Mouse (Mus musculus) neural tube, embryonic 14.5 days (tissue): ENCODE measurements around the gene Ubr4. TPM values are rescaled to one million over a fixed set of nuclear protein-coding genes. Genes with fewer than 3 reads are reported as not detected.
A peak's percentile ranks its signal among the peaks of the same experiment; 100 is the strongest.
"Not testable (repeated sequence)": the region's sequence is repeated elsewhere in the genome, so short reads cannot be mapped to it uniquely, and the experiment has no call there.

ENCODE experiments used
- ATAC-seq: fragments of 200-750 bp; cut with Nextera tagmentation; 2 replicates; pipeline ENCODE4 v1.8.0; 2017; ENCODE audit warnings: low read depth, mild to moderate bottlenecking, moderate TSS enrichment, moderate library complexity
- H3K27ac ChIP-seq: fragments of 300-500 bp; sonication (generic); 2 replicates; pipeline ENCODE4 v1.5.1; 2014; ENCODE audit warnings: low read depth, mild to moderate bottlenecking, control low read depth, low read length, moderate library complexity, mixed read lengths
- H3K27me3 ChIP-seq: fragments of 300-500 bp; sonication (generic); 2 replicates; pipeline ENCODE4 v1.6.1; 2014; ENCODE audit warnings: low read length; ENCODE audit not compliant: control insufficient read depth, insufficient read depth
- H3K36me3 ChIP-seq: fragments of 300-500 bp; sonication (generic); 2 replicates; pipeline ENCODE4 v1.6.1; 2014; ENCODE audit warnings: low read length, mixed read lengths; ENCODE audit not compliant: control insufficient read depth, insufficient read depth
- H3K4me1 ChIP-seq: fragments of 300-500 bp; sonication (generic); 2 replicates; pipeline ENCODE4 v1.6.1; 2014; ENCODE audit warnings: low read length; ENCODE audit not compliant: control insufficient read depth, insufficient read depth
- H3K4me2 ChIP-seq: fragments of 300-500 bp; sonication (generic); 2 replicates; pipeline ENCODE4 v1.6.1; 2014; ENCODE audit warnings: mild to moderate bottlenecking, low read depth, low read length, control low read depth
- H3K4me3 ChIP-seq: fragments of 300-500 bp; sonication (generic); 2 replicates; pipeline ENCODE4 v1.5.1; 2014; ENCODE audit warnings: low read depth, low read length, control low read depth, mixed read lengths
- H3K9ac ChIP-seq: fragments of 300-500 bp; sonication (generic); replicated peaks from 2 replicates; pipeline ENCODE4 v1.6.1; 2014; ENCODE audit warnings: low read depth, mild to moderate bottlenecking, control low read depth, low read length, mixed read lengths
- H3K9me3 ChIP-seq: fragments of 300-500 bp; sonication (generic); 2 replicates; pipeline ENCODE4 v1.6.1; 2016; ENCODE audit warnings: low read length; ENCODE audit not compliant: control insufficient read depth
- WGBS: fragments of 180-500 bp; shearing (Covaris S2); extraction: QIAGEN DNeasy Blood & Tissue Kit; methylation state at CpG from one replicate; pipeline ENCODE4 v1.1.7; 2014; 5-methylcytosine and 5-hydroxymethylcytosine counted together
- polyA plus RNA-seq: library from polyadenylated mRNA; unstranded; fragments of >200 nt; fragmentation: Nextera tagmentation; extraction: Ambion mirVana; gene quantifications from 2 replicates; pipeline ENCODE4 v1.2.1, GENCODE M21; 2014

The Ubr4 gene
- polyA plus RNA-seq, 1 experiment from 2014 or later: 99.2 TPM

DNA sequence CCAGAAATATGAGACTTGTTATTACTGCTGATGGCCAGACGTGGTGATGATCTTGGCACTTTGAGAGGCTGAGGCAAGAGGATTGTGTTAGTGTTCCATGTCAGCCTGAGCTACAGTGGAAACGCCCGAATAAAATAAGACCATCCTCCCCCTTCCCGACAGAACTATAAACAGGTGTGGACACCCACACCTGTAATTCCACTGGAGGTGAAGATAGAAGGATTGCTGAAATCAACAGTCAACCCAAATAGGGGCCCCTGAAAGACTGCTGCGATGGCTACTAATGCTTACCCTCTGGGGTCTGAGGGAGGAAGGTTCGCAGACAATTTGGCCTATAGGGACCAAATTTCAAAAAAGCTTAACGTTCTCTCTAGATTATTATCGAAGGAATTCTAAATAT lies 27.3 kb downstream of the Ubr4 start:
- H3K9ac ChIP-seq: peak overlapping the region; percentile 57
- H3K36me3 ChIP-seq: peaks cover 20% of the 10 kb centered on the region
- WGBS: 14% methylated on average over 8 of the region's 8 CpGs
- ATAC-seq: no peak
- peak overlapping the region; percentile 90 for H3K4me3 ChIP-seq
- no peaks in the 10 kb centered on the region for H3K27me3 ChIP-seq
- no peaks in the 10 kb centered on the region for H3K9me3 ChIP-seq
- peaks cover 13% of the 10 kb centered on the region; the same call in 1 of the 2 replicates for H3K4me1 ChIP-seq
- H3K27ac ChIP-seq: peak overlapping the region; percentile 62
- H3K4me2 ChIP-seq: peak overlapping the region; percentile 60

DNA sequence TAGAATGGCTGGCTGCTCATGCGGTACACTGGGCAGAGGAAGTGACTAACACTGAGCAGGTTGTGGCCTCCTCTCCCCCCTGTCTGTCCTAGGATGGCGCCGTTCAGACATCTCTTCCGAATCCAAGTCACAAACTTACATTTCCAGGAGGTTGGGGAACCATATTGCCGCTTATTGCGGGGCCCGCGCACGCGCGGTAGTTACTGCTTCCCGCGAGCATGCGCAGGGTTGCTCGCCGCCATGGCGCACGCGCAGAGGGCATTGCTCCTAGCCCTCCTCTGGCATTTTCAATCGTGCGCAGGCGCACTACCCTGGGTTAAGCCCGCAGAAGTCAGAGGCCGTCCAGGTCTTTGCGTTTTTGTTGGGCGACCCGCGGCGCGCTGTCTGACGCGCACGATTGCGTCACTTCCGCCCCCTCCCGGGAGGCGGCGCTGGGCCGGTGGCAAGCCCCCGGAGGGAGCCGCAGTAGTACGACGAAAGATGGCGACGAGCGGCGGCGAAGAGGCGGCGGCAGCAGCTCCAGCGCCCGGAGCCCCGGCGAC lies 27.9 kb downstream of the Ubr4 start:
- Histone ChIP-seq H3K27ac (peak overlapping the region; percentile 74), H3K9me3 (no peaks in the 10 kb centered on the region), H3K4me1 (peaks cover 13% of the 10 kb centered on the region; the same call in 1 of the 2 replicates), H3K4me2 (peak overlapping the region; percentile 60), H3K27me3 (no peaks in the 10 kb centered on the region), H3K9ac (peak overlapping the region; percentile 85), H3K4me3 (peak overlapping the region; percentile 90), H3K36me3 (peaks cover 15% of the 10 kb centered on the region)
- peak; percentile 94 for ATAC-seq
- under 1% methylated on average over 52 of the region's 54 CpGs for WGBS

GRCm38 (mm10) chr4:139380775-139381451 lies 28.5 kb downstream of the Ubr4 start:
- peak overlapping the region; percentile 80 for H3K4me2 ChIP-seq
- no peaks in the 10 kb centered on the region for H3K27me3 ChIP-seq
- ATAC-seq: peak; percentile 48; the same call in 1 of the 2 replicates
- peak overlapping the region; percentile 85 for H3K9ac ChIP-seq
- no peaks in the 10 kb centered on the region for H3K9me3 ChIP-seq
- WGBS: 4% methylated on average over 43 of the region's 44 CpGs
- H3K4me3 ChIP-seq: peak overlapping the region; percentile 90
- peak overlapping the region; percentile 74 for H3K27ac ChIP-seq
- H3K36me3 ChIP-seq: peaks cover 9% of the 10 kb centered on the region; the same call in 1 of the 2 replicates
- H3K4me1 ChIP-seq: peaks cover 13% of the 10 kb centered on the region; the same call in 1 of the 2 replicates

DNA sequence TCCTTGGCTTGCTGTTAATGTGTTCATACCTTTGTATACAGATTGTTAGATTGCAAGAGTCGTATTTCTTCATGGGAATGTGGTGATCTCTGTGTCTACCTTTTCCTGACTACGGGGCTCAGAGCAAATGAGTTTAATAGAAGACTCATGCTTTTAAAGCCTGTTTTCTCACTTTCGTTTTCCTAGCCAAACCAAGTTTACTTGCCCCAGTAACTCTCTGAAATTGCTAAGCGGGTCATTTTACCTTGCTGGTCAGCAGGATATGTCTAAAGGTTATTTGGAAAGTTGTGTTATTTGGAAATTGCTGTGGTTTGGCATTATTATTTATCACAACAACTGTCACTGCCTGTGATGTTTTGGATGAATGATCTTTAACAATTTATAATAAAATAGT lies 29.0 kb downstream of the Ubr4 start:
- no peak overlapping the region for H3K27ac ChIP-seq
- 56% methylated on average over 4 of the region's 4 CpGs for WGBS

DNA sequence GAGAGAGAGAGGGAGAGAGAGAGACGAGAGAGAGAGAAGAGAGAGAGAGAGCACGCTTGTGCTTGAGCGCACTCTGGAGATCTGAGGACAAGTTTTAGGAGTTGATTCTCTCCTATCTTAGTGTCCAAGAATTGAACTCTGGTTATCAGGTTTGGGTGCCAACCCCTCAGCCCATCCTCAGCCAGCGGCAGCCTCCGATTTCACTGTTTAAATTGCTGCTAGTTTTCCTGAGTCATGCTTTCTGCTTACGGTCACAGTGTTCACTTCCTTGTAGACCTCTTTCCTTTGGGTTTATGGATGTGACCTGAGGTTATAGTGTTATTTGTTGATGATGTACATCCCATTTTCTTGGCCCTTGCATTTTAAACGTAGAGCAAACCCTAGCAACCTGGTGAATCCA lies 29.8 kb downstream of the Ubr4 start:
- Histone ChIP-seq H3K4me1 (peaks cover 13% of the 10 kb centered on the region; the same call in 1 of the 2 replicates), H3K9me3 (no peaks in the 10 kb centered on the region), H3K27ac (no peak overlapping the region), H3K9ac (no peak overlapping the region), H3K4me2 (0 out of 2 replicates have a peak overlapping the region, but pooled peaks have one; percentile 15), H3K4me3 (no peak overlapping the region), H3K27me3 (no peaks in the 10 kb centered on the region), H3K36me3 (peaks cover 4% of the 10 kb centered on the region; the same call in 1 of the 2 replicates)
- no peak for ATAC-seq
- WGBS: 87% methylated on average over 7 of the region's 7 CpGs

More for the DNA sequence above, 29.0 kb downstream of the Ubr4 start:
- peak overlapping the region; percentile 90 for H3K4me3 ChIP-seq
- H3K36me3 ChIP-seq: peaks cover 6% of the 10 kb centered on the region; the same call in 1 of the 2 replicates
- H3K4me2 ChIP-seq: peak overlapping the region; percentile 80
- ATAC-seq: no peak
- peaks cover 13% of the 10 kb centered on the region; the same call in 1 of the 2 replicates for H3K4me1 ChIP-seq
- H3K9ac ChIP-seq: peak overlapping the region; percentile 85; the same call in 1 of the 2 replicates
- no peaks in the 10 kb centered on the region for H3K27me3 ChIP-seq
- H3K9me3 ChIP-seq: no peaks in the 10 kb centered on the region

DNA sequence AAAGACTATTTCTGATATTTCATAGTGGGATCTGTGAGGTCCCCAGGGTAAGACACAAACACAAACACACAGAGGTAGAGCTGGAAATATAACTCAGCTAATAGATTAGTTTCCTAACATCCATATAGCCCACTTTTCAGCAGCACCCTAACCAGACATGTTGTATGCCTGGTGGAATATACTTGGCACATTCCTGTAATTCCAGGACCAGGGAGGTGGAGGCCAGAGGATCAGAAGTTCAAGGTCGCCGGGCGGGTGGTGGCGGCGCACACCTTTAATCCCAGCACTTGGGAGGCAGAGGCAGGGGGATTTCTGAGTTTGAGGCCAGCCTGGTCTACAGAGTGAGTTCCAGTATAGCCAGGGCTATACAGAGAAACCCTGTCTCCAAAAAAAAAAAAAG lies 33.4 kb downstream of the Ubr4 start:
- peaks cover 11% of the 10 kb centered on the region; the same call in 1 of the 2 replicates for H3K4me1 ChIP-seq
- WGBS: 92% methylated on average over 5 of the region's 5 CpGs
- H3K4me2 ChIP-seq, H3K4me3 ChIP-seq, H3K9me3 ChIP-seq, H3K27me3 ChIP-seq, ATAC-seq, H3K27ac ChIP-seq, H3K36me3 ChIP-seq, H3K9ac ChIP-seq: not testable (repeated sequence)

GRCm38 (mm10) chr4:139386869-139387319 lies 34.5 kb downstream of the Ubr4 start:
- peaks cover 4% of the 10 kb centered on the region; the same call in 1 of the 2 replicates for H3K4me1 ChIP-seq

GRCm38 (mm10) chr4:139389557-139389956 lies 37.1 kb downstream of the Ubr4 start:
- no peaks in the 10 kb centered on the region for H3K27me3 ChIP-seq
- no peak overlapping the region for H3K4me2 ChIP-seq
- H3K36me3 ChIP-seq: peaks cover 31% of the 10 kb centered on the region
- H3K4me3 ChIP-seq: no peak overlapping the region
- H3K9ac ChIP-seq: no peak overlapping the region
- WGBS: 86% methylated on average over 4 of the region's 4 CpGs
- no peaks in the 10 kb centered on the region for H3K4me1 ChIP-seq
- no peak for ATAC-seq
- no peak overlapping the region for H3K27ac ChIP-seq
- H3K9me3 ChIP-seq: no peaks in the 10 kb centered on the region

More at GRCm38 (mm10) chr4:139386869-139387319, 34.5 kb downstream of the Ubr4 start:
- H3K4me3 ChIP-seq: no peak overlapping the region
- H3K27me3 ChIP-seq: no peaks in the 10 kb centered on the region
- WGBS: 76% methylated on average over 6 of the region's 6 CpGs
- ATAC-seq: no peak
- H3K4me2 ChIP-seq: no peak overlapping the region
- no peak overlapping the region for H3K27ac ChIP-seq
- H3K9ac ChIP-seq: no peak overlapping the region
- peaks cover 13% of the 10 kb centered on the region for H3K36me3 ChIP-seq
- no peaks in the 10 kb centered on the region for H3K9me3 ChIP-seq

DNA sequence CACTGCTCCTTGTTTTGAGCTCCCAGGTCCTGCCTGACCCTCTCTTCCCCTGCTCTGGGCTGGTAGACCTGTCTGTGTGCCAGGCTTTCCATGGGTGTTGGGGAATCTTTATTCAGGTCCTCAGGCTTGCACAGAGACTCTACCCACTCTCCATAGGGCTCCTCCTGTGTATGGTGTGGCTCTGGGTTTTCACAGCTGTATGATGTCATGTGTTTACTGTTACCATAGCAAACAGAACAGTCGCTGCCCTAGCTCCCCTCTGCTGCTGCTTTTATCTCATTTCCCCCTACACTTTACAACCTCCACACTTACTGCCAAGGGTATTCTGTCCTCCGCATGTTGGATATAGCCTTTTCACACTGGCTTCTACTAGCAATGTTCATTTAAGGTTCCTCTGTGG lies 43.0 kb downstream of the Ubr4 start:
- Histone ChIP-seq H3K4me2 (no peak overlapping the region), H3K27me3 (no peaks in the 10 kb centered on the region), H3K4me3 (no peak overlapping the region), H3K36me3 (peaks cover 78% of the 10 kb centered on the region), H3K27ac (no peak overlapping the region), H3K4me1 (no peaks in the 10 kb centered on the region), H3K9me3 (no peaks in the 10 kb centered on the region), H3K9ac (no peak overlapping the region)
- 79% methylated on average over 2 of the region's 2 CpGs for WGBS
- ATAC-seq: no peak
